In genomic region chr19:18652592-18652991, GRCm38 (mm10) we compare ENCODE assay signal across 13 mouse cellular contexts. TPM values are rescaled to one million over a fixed set of nuclear protein-coding genes. Genes with fewer than 3 reads are reported as not detected.
A peak's percentile ranks its signal among the peaks of the same experiment; 100 is the strongest.
DNase-seq lines count a peak whose midpoint lies in the region; ATAC-seq lines count a peak whose summit lies in the region.
"Had no signal": no experiment of that assay in that cellular context is flagged by ENCODE, and none has a peak within 500 bp of the region (broad histone marks: within the 10 kb centered on the region; RNA-seq: fewer than 3 reads in every experiment).

No protein-coding gene starts in this region.

- H3K9me3 ChIP-seq in heart, embryonic 15.5 days (replicated peaks), result no peaks in the 10 kb centered on the region
- H3K9me3 ChIP-seq in heart, embryonic 10.5 days, result no peaks in the 10 kb centered on the region
- no peaks in the 10 kb centered on the region for H3K9me3 ChIP-seq in liver, embryonic 11.5 days (ENCODE audit: control insufficient read depth, low read length)
- H3K9me3 ChIP-seq: embryonic facial prominence, embryonic 13.5 days; liver, embryonic 13.5 days had no signal

- H3K4me3 ChIP-seq in heart, embryonic 15.5 days, result no peak overlapping the region
- H3K4me3 ChIP-seq in heart, embryonic 10.5 days, result no peak overlapping the region
- no peak overlapping the region for H3K4me3 ChIP-seq in liver, embryonic 11.5 days (ENCODE audit: low read depth, low read length)
- H3K4me3 ChIP-seq: embryonic facial prominence, embryonic 13.5 days; liver, embryonic 13.5 days; myocyte had no signal

- H3K4me2 ChIP-seq in heart, embryonic 15.5 days, result no peak overlapping the region
- H3K4me2 ChIP-seq in liver, embryonic 11.5 days, result no peak overlapping the region
- H3K4me2 ChIP-seq: embryonic facial prominence, embryonic 13.5 days; liver, embryonic 13.5 days had no signal

- no peak for DNase-seq in heart, embryonic 10.5 days (ENCODE audit: low spot score)
- peak; percentile 31 for DNase-seq in urinary bladder, postnatal 14 days (ENCODE audit: low spot score)
- no peak for DNase-seq in urinary bladder, postnatal 25 days (ENCODE audit: low spot score)
- peak; percentile 79 for DNase-seq in cerebellum, adult 8-10 months
- DNase-seq in liver, embryonic 11.5 days (ENCODE audit: low spot score), result no peak
- no peak for DNase-seq in lung, postnatal 4 days
- DNase-seq: heart, postnatal 14 days; liver, embryonic 13.5 days had no signal

- peak overlapping the region; percentile 57 for H3K27ac ChIP-seq in heart, embryonic 15.5 days
- no peak overlapping the region for H3K27ac ChIP-seq in heart, embryonic 10.5 days
- H3K27ac ChIP-seq in liver, embryonic 11.5 days (ENCODE audit: low read depth, low read length), result no peak overlapping the region
- H3K27ac ChIP-seq: embryonic facial prominence, embryonic 13.5 days; liver, embryonic 13.5 days had no signal

- no peak overlapping the region for H3K9ac ChIP-seq in heart, embryonic 15.5 days
- H3K9ac ChIP-seq in liver, embryonic 11.5 days (ENCODE audit: low read depth, low read length), result no peak overlapping the region
- H3K9ac ChIP-seq: embryonic facial prominence, embryonic 13.5 days; liver, embryonic 13.5 days had no signal

- no peak for ATAC-seq in heart, embryonic 15.5 days (replicated peaks; ENCODE audit: insufficient number of reproducible peaks, insufficient read depth, low FRiP score, low read depth)
- ATAC-seq in liver, embryonic 11.5 days (replicated peaks; ENCODE audit: low FRiP score), result no peak
- no peak for ATAC-seq in activated CD4-positive, CD25-positive, alpha-beta regulatory T cell, adult 4 months
- ATAC-seq: intestine, postnatal 0 days had no signal

- WGBS in heart, embryonic 15.5 days, result 43% methylated on average over 4 of the region's 4 CpGs
- WGBS in heart, embryonic 10.5 days, result 67% methylated on average over 4 of the region's 4 CpGs
- 87% methylated on average over 4 of the region's 4 CpGs for WGBS in liver, embryonic 11.5 days

- no peaks in the 10 kb centered on the region for H3K27me3 ChIP-seq in heart, embryonic 15.5 days
- no peaks in the 10 kb centered on the region for H3K27me3 ChIP-seq in heart, embryonic 10.5 days (ENCODE audit: insufficient read depth, poor library complexity, severe bottlenecking)
- H3K27me3 ChIP-seq in liver, embryonic 11.5 days (replicated peaks; ENCODE audit: control insufficient read depth, insufficient read depth, low read length), result no peaks in the 10 kb centered on the region
- H3K27me3 ChIP-seq: embryonic facial prominence, embryonic 13.5 days; liver, embryonic 13.5 days had no signal

- no peaks in the 10 kb centered on the region for H3K36me3 ChIP-seq in heart, embryonic 15.5 days
- H3K36me3 ChIP-seq in heart, embryonic 10.5 days, result no peaks in the 10 kb centered on the region
- H3K36me3 ChIP-seq in liver, embryonic 11.5 days (ENCODE audit: control insufficient read depth, insufficient read depth, low read length), result no peaks in the 10 kb centered on the region
- H3K36me3 ChIP-seq: embryonic facial prominence, embryonic 13.5 days; liver, embryonic 13.5 days had no signal

- H3K4me1 ChIP-seq in heart, embryonic 15.5 days (replicated peaks), result peaks cover 28% of the 10 kb centered on the region
- H3K4me1 ChIP-seq in heart, embryonic 10.5 days, result peaks cover 31% of the 10 kb centered on the region
- H3K4me1 ChIP-seq in liver, embryonic 11.5 days (replicated peaks; ENCODE audit: control insufficient read depth, insufficient read depth, low read length), result peaks cover 42% of the 10 kb centered on the region
- H3K4me1 ChIP-seq: embryonic facial prominence, embryonic 13.5 days had no signal

RNA-seq across cellular contexts. Expression of gene Carnmt1, which starts 18.0 kb away (rescaled TPM):
- 23.5 and 25.4 TPM in 2 replicates for polyA plus RNA-seq in heart, embryonic 15.5 days (2015; fragmentation: Nextera tagmentation; extraction: Ambion mirVana)
- polyA plus RNA-seq in heart, embryonic 10.5 days (2016; fragmentation: Nextera tagmentation; extraction: Ambion mirVana), result 24.4 and 33.3 TPM in 2 replicates
- polyA plus RNA-seq in liver, embryonic 11.5 days (2014; fragmentation: Nextera tagmentation; extraction: Ambion mirVana), result 44.7 and 45.1 TPM in 2 replicates
- polyA plus RNA-seq in activated CD4-positive, CD25-positive, alpha-beta regulatory T cell, adult 4 months (2017; shearing (Covaris generic)), result 1 to 10 TPM; 2.7 to 4.3 TPM

RNA-seq across cellular contexts. Expression of gene Nmrk1, which starts 20.8 kb away (rescaled TPM):
- polyA plus RNA-seq in heart, embryonic 15.5 days (2015; fragmentation: Nextera tagmentation; extraction: Ambion mirVana), result 6.5 and 7.7 TPM in 2 replicates
- 6.0 and 6.7 TPM in 2 replicates for polyA plus RNA-seq in heart, embryonic 10.5 days (2016; fragmentation: Nextera tagmentation; extraction: Ambion mirVana)
- 12.4 and 12.5 TPM in 2 replicates for polyA plus RNA-seq in liver, embryonic 11.5 days (2014; fragmentation: Nextera tagmentation; extraction: Ambion mirVana)
- polyA plus RNA-seq in activated CD4-positive, CD25-positive, alpha-beta regulatory T cell, adult 4 months (2017; shearing (Covaris generic)), result 1 to 10 TPM; 6.0 to 7.3 TPM

RNA-seq across cellular contexts. Expression of gene Ostf1, which starts 21.0 kb away (rescaled TPM):
- polyA plus RNA-seq in heart, embryonic 15.5 days (2015; fragmentation: Nextera tagmentation; extraction: Ambion mirVana), result 75.4 and 88.8 TPM in 2 replicates
- 58.0 and 62.4 TPM in 2 replicates for polyA plus RNA-seq in heart, embryonic 10.5 days (2016; fragmentation: Nextera tagmentation; extraction: Ambion mirVana)
- polyA plus RNA-seq in liver, embryonic 11.5 days (2014; fragmentation: Nextera tagmentation; extraction: Ambion mirVana), result 86.8 and 92.2 TPM in 2 replicates
- polyA plus RNA-seq in activated CD4-positive, CD25-positive, alpha-beta regulatory T cell, adult 4 months (2017; shearing (Covaris generic)), result 100 to 1,000 TPM; 142 to 143 TPM

Comparison
In these comparisons a context has a peak if more than half of its experiments do, and no peak if none do; other contexts are left out.
1. DNase-seq: peak in urinary bladder, postnatal 14 days (single experiment) and cerebellum, adult 8-10 months (single experiment); none in heart, embryonic 10.5 days (single experiment), urinary bladder, postnatal 25 days (single experiment), liver, embryonic 11.5 days (single experiment) and lung, postnatal 4 days (0 of 2).